Mouse (Mus musculus) ES-E14 (cell line): ENCODE measurements at regions not wholly inside any gene's neighbourhood (a gene's known extent, or its start where the extent isn't known, plus 50 kb on each side); places are given as distances from the start of the nearest gene placed in this dataset.

Experiments
- DNase-seq: peaks from one replicate; pipeline ENCODE4 v3.0.0-alpha.2; 2013; ENCODE audit warnings: low read depth, low spot score
- H3K27ac ChIP-seq: 2 replicates; pipeline ENCODE4 v1.5.1; 2012; ENCODE audit warnings: low read depth, mild to moderate bottlenecking, low read length, moderate library complexity, mixed read lengths; ENCODE audit not compliant: poor library complexity, insufficient read depth, severe bottlenecking
- H3K36me3 ChIP-seq: 2 replicates; pipeline ENCODE4 v1.6.1; 2012; ENCODE audit warnings: mild to moderate bottlenecking, low read length, moderate library complexity, mixed read lengths; ENCODE audit not compliant: control insufficient read depth, poor library complexity, insufficient read depth, severe bottlenecking
- H3K4me1 ChIP-seq, 2 experiments: fragments of 150-350 bp in 1 of 2; sonication (generic) in 1 of 2; 2 replicates each; pipeline ENCODE4 v1.6.1; 2012; ENCODE audit warnings: low read length in 2 of 2, mild to moderate bottlenecking in 1 of 2, mixed read lengths in 1 of 2; ENCODE audit not compliant: control insufficient read depth in 2 of 2, insufficient read depth in 2 of 2, poor library complexity in 1 of 2
- H3K4me3 ChIP-seq, 2 experiments: fragments of 150-350 bp in 1 of 2; sonication (generic) in 1 of 2; 2 replicates each; pipeline ENCODE4 v1.5.1; 2012; ENCODE audit warnings: low read length in 2 of 2, low read depth in 1 of 2, mild to moderate bottlenecking in 1 of 2, mixed read lengths in 1 of 2; ENCODE audit not compliant: insufficient read depth in 1 of 2, poor library complexity in 1 of 2, severe bottlenecking in 1 of 2
- H3K9ac ChIP-seq: 2 replicates; pipeline ENCODE4 v1.6.1; 2012; ENCODE audit warnings: low read depth, mild to moderate bottlenecking, low read length, mixed read lengths; ENCODE audit not compliant: poor library complexity, insufficient read depth, severe bottlenecking
- H3K9me3 ChIP-seq: fragments of 150-350 bp; sonication (generic); 2 replicates; pipeline ENCODE4 v1.6.1; 2012; ENCODE audit warnings: low read depth, mild to moderate bottlenecking, low read length; ENCODE audit not compliant: control insufficient read depth, insufficient read depth
- CHD2 ChIP-seq: IDR thresholded peaks from 2 replicates; pipeline ENCODE4 v1.6.1; 2014; ENCODE audit warnings: mild to moderate bottlenecking, low read depth, low read length, inconsistent platforms
- HCFC1 ChIP-seq: IDR thresholded peaks from 2 replicates; pipeline ENCODE4 v1.6.1; 2012; ENCODE audit warnings: low read length, inconsistent platforms, borderline replicate concordance; ENCODE audit not compliant: insufficient read depth
- MAFK ChIP-seq: IDR thresholded peaks from 2 replicates; pipeline ENCODE4 v1.6.1; 2014; ENCODE audit warnings: mild to moderate bottlenecking, low read depth, low read length, inconsistent platforms; ENCODE audit not compliant: insufficient read depth
- ZC3H11A ChIP-seq: IDR thresholded peaks from 2 replicates; pipeline ENCODE4 v1.6.1; 2012; ENCODE audit warnings: low read depth, mild to moderate bottlenecking, inconsistent platforms, low read length, borderline replicate concordance
- ZNF384 ChIP-seq: IDR thresholded peaks from 2 replicates; pipeline ENCODE4 v1.6.1; 2012; ENCODE audit warnings: low read depth, low read length, inconsistent platforms
- in situ Hi-C, 2 experiments: fragments of 600-800 bp; cut with MboI; formaldehyde crosslinking; loops; one replicate each; pipeline ENCODE4 v1.15.1; 2025; ENCODE audit warnings: low sequenced_read_pairs in 2 of 2, inconsistent platforms in 1 of 2; ENCODE audit not compliant: unreplicated experiment in 2 of 2

DNA sequence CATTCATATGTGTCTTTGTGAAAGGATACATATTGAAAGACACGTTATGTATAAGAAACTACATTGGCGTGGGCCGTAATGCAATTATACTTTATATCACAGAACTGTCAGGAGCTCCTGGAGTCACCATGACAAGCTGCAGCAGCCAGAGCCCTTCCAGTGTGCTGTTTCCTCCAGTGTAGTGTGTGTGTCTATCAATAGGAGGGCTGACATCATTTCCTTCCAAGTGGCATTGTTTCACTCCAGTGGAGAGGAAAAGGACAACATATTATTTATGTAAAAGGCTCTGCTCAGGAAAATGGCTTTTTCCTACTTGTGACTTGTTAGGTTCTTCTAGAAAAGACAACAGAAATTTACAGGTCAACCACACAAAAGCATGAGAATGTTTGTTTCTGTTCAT, 172.5 kb downstream of the Ankrd50 start:
- no peaks in the 10 kb centered on the region for H3K4me1 ChIP-seq
- no peak overlapping the region for H3K9ac ChIP-seq
- H3K36me3 ChIP-seq, result no peaks in the 10 kb centered on the region
- no peak for TF ChIP-seq CHD2
- TF ChIP-seq ZNF384, result no peak
- TF ChIP-seq ZC3H11A, result no peak
- TF ChIP-seq HCFC1, result no peak
- TF ChIP-seq MAFK, result no peak
- in situ Hi-C loops, result no loop called here
- no peak for DNase-seq
- no peak overlapping the region for H3K27ac ChIP-seq
- no peaks in the 10 kb centered on the region for H3K9me3 ChIP-seq
- H3K4me3 ChIP-seq, result no peak overlapping the region

- TF ChIP-seq CHD2 (no peak), ZNF384 (no peak), ZC3H11A (no peak), HCFC1 (no peak), MAFK (no peak)
- Histone ChIP-seq H3K27ac (no peak overlapping the region), H3K9me3 (no peaks in the 10 kb centered on the region), H3K9ac (no peak overlapping the region), H3K4me3 (no peak overlapping the region), H3K4me1 (peaks cover 0 to 4% of the 10 kb centered on the region in 2 experiments; a peak in 1 of 4 replicates), H3K36me3 (no peaks in the 10 kb centered on the region)
- in situ Hi-C loops, result no loop called here
- DNase-seq, result no peak
Measured at GRCm38 (mm10) chr3:38299898-38300751, 184.5 kb downstream of the Ankrd50 start.

- H3K4me1 ChIP-seq, result peaks cover 0 to 4% of the 10 kb centered on the region in 2 experiments; a peak in 1 of 4 replicates
- H3K4me3 ChIP-seq, result no peak overlapping the region
- TF ChIP-seq MAFK, result no peak
- TF ChIP-seq ZC3H11A, result no peak
- TF ChIP-seq ZNF384, result no peak
- no peak for TF ChIP-seq HCFC1
- no peak for TF ChIP-seq CHD2
- H3K9me3 ChIP-seq, result no peaks in the 10 kb centered on the region
- in situ Hi-C loops, result no loop called here
- no peaks in the 10 kb centered on the region for H3K36me3 ChIP-seq
- no peak overlapping the region for H3K9ac ChIP-seq
- no peak for DNase-seq
- H3K27ac ChIP-seq, result no peak overlapping the region
Measured at GRCm38 (mm10) chr3:38299236-38299897, 185.3 kb downstream of the Ankrd50 start.

GRCm38 (mm10) chr3:38297499-38297898, 187.1 kb downstream of the Ankrd50 start:
- DNase-seq, result no peak
- H3K27ac ChIP-seq, result no peak overlapping the region
- no peak overlapping the region for H3K4me3 ChIP-seq
- no peaks in the 10 kb centered on the region for H3K36me3 ChIP-seq
- H3K9me3 ChIP-seq, result no peaks in the 10 kb centered on the region
- peaks cover 0 to 4% of the 10 kb centered on the region in 2 experiments; a peak in 1 of 4 replicates for H3K4me1 ChIP-seq
- H3K9ac ChIP-seq, result no peak overlapping the region
- in situ Hi-C loops, result no loop called here
- TF ChIP-seq ZC3H11A, result no peak
- TF ChIP-seq HCFC1, result no peak
- TF ChIP-seq ZNF384, result no peak
- no peak for TF ChIP-seq CHD2
- TF ChIP-seq MAFK, result no peak
